Mouse (Mus musculus) liver, embryonic 14.5 days (tissue): ENCODE measurements around the gene 1700029F12Rik.
"Not testable (repeated sequence)": the region's sequence is repeated elsewhere in the genome, so short reads cannot be mapped to it uniquely, and the experiment has no call there.

ENCODE experiments used
- CTCF ChIP-seq: IDR thresholded peaks from 2 replicates; pipeline ENCODE4 v1.5.1; 2016; ENCODE audit warnings: antibody characterized with exemption, low read depth, control low read depth
- EP300 ChIP-seq: IDR thresholded peaks from 2 replicates; pipeline ENCODE4 v1.6.1; 2016; ENCODE audit warnings: antibody characterized with exemption, low read depth

DNA sequence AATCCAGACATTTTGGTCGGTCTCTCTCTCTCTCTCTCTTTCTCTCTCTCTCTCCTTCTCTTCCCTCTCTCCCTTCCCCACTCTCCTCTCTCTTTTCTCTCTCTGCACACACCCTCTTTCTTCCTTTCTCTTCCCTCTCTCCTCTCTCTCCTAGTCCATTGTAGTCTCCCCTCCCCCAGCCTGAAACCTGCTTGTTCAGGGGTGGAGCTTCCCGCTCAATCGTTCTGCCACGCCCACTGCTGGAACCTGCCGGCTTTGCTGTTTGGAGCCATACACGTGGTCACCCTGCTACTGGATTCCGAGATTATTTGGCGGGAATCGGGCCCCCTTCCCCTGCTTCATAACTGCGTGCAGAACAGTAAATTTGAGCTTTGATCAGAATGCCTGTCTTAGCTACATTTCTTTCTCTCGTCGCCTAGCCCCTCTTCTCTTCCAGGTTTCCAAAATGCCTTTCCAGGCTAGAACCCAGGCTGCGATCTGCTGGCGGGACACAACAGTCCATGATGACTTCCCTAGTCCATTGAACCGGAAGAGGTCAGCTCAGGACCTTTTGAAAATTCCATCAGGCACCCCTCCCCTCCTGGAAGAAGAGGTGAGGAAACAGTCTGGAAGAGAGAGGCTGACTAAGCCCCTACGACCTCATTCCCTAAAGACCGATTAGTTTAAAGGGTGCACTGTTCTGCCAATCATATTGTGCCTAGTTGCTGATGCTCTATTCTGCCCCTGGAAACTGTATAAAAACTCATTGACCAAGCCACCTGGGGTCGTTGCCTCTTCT is 30.9 kb upstream of the 1700029F12Rik start:
- TF ChIP-seq CTCF, EP300: not testable (repeated sequence)
